Mouse (Mus musculus): ENCODE data around the gene Lrrc4.

Gene Lrrc4

GRCm38 (mm10) chr6:28618751-28619153 is 212.8 kb downstream of the Lrrc4 start:
- in situ Hi-C loops (cut with MseI, MboI) = no loop called here

GRCm38 (mm10) chr6:28618299-28618698 is 213.2 kb downstream of the Lrrc4 start:
- in situ Hi-C loops (cut with MseI, MboI) = no loop called here

GRCm38 (mm10) chr6:28615966-28616365 is 215.6 kb downstream of the Lrrc4 start:
- in situ Hi-C loops (cut with MseI, MboI) = no loop called here

GRCm38 (mm10) chr6:28615408-28615807 is 216.1 kb downstream of the Lrrc4 start:
- in situ Hi-C loops (cut with MseI, MboI) = no loop called here

GRCm38 (mm10) chr6:28614856-28615255 is 216.7 kb downstream of the Lrrc4 start:
- in situ Hi-C loops (cut with MseI, MboI) = no loop called here

- in situ Hi-C loops (cut with MseI, MboI) = no loop called here
These were observed 218.1 kb downstream of the Lrrc4 start for GRCm38 (mm10) chr6:28613441-28613840.
